Mouse (Mus musculus) intestine, embryonic 15.5 days (tissue): ENCODE measurements around the gene Gm11939. TPM values are rescaled to one million over a fixed set of nuclear protein-coding genes. Genes with fewer than 3 reads are reported as not detected.

Source experiments
- ATAC-seq: fragments of 200-750 bp; cut with Nextera tagmentation; 2 replicates; pipeline ENCODE4 v1.8.0; 2017; ENCODE audit warnings: moderate TSS enrichment, moderate library complexity
- H3K27ac ChIP-seq: fragments of 300-500 bp; sonication (generic); 2 replicates; pipeline ENCODE4 v1.5.1; 2015; ENCODE audit warnings: mild to moderate bottlenecking, inconsistent platforms
- H3K27me3 ChIP-seq: fragments of 300-500 bp; sonication (generic); replicated peaks from 2 replicates; pipeline ENCODE4 v1.6.1; 2015; ENCODE audit warnings: inconsistent platforms
- H3K36me3 ChIP-seq: fragments of 300-500 bp; sonication (generic); 2 replicates; pipeline ENCODE4 v1.6.1; 2015; ENCODE audit warnings: inconsistent platforms
- H3K4me1 ChIP-seq: fragments of 300-500 bp; sonication (generic); replicated peaks from 2 replicates; pipeline ENCODE4 v1.6.1; 2015; ENCODE audit warnings: inconsistent platforms
- H3K4me2 ChIP-seq: fragments of 300-500 bp; sonication (generic); replicated peaks from 2 replicates; pipeline ENCODE4 v1.6.1; 2015; ENCODE audit warnings: mild to moderate bottlenecking, inconsistent platforms
- H3K4me3 ChIP-seq: fragments of 300-500 bp; sonication (generic); replicated peaks from 2 replicates; pipeline ENCODE4 v1.5.1; 2015; ENCODE audit warnings: inconsistent platforms
- H3K9ac ChIP-seq: fragments of 300-500 bp; sonication (generic); 2 replicates; pipeline ENCODE4 v1.6.1; 2015; ENCODE audit warnings: inconsistent platforms
- H3K9me3 ChIP-seq: fragments of 300-500 bp; sonication (generic); 2 replicates; pipeline ENCODE4 v1.6.1; 2016; ENCODE audit warnings: inconsistent platforms
- WGBS: fragments of 180-500 bp; shearing (Covaris S2); methylation state at CpG from one replicate; pipeline ENCODE4 v1.1.7; 2015; 5-methylcytosine and 5-hydroxymethylcytosine counted together
- polyA plus RNA-seq: library from polyadenylated mRNA; unstranded; fragments of >200 nt; fragmentation: Nextera tagmentation; extraction: Ambion mirVana; gene quantifications from 2 replicates; pipeline ENCODE4 v1.2.1, GENCODE M21; 2015

Gene Gm11939
- polyA plus RNA-seq, 1 experiment from 2014 or later: not detected

DNA sequence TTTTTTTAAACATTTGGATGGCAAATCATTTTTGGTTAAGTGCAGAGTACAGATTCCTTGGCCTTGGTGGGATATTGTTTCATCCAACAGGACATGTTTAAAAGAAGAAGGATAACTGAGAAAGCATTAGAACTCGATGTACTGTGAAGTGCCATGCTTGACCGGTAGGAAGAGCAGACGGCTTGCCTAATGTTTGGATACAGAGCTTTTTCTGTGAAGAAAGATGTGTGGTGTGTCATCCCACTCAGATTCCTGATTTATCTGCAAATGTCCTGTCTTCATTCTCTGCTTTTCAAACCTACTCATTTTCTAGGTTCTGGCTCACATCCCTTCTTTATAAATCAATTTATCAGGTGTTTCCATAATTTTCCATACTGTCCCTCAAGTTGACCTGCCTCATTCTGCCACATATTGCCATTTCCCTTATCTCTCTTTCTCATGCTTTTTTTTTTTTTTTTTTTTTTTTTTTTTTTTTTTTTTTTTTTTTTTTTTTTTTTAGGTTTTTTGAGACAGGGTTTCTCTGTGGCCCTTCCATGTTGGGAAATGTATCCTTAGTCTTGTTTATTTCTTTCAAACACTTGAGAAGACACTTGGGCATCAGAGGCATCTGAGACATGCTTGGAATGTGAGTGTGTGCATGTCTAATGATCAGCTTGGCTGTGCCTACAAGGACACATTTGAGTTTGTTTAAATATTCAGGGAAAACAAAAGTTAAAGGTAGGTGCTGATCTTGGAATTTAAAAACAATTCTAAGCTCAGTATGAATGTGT is 1.1 kb downstream of the Gm11939 start:
- Histone ChIP-seq H3K36me3 (no peaks in the 10 kb centered on the region), H3K9ac (no peak overlapping the region), H3K9me3 (no peaks in the 10 kb centered on the region), H3K4me3 (no peak overlapping the region), H3K27me3 (no peaks in the 10 kb centered on the region), H3K4me1 (no peaks in the 10 kb centered on the region), H3K4me2 (no peak overlapping the region), H3K27ac (no peak overlapping the region)
- WGBS: 56% methylated on average over 3 of the region's 3 CpGs
- no peak for ATAC-seq

DNA sequence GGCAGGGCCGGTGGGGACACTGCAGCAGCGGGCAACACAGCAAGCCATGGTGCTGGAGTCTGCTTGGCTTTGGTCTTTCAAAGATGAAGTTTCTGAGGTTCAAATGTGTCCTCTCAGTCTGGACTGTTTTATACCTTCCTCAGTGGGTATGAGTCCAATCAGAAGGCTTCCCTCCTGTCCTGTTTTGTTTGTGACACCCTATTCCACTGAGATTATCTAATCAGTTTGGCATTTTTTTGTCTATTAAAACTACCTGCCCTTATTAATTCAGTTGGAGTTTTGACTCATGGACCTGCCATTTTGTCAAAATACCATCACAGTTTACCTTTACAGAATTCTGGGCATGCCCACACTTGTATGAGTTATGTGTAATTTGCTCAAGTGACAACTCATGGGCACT is 2.5 kb downstream of the Gm11939 start, which contains the start of gene Krtap3-2:
TSS of gene Krtap3-2 (minus strand) at position 101 of the 400 bp plus-strand sequence.
- H3K27ac ChIP-seq: no peak within 1 kb of the TSS
- no peak within 1 kb of the TSS for H3K4me3 ChIP-seq
- 92% methylated on average over 2 of the region's 2 CpGs for WGBS
- no peaks in the 10 kb centered on the region for H3K4me1 ChIP-seq
- H3K9ac ChIP-seq: no peak within 1 kb of the TSS
- no peaks in the 10 kb centered on the region for H3K9me3 ChIP-seq
- no peak within 1 kb of the TSS for H3K4me2 ChIP-seq
- ATAC-seq: no peak
- H3K27me3 ChIP-seq: no peaks in the 10 kb centered on the region
- H3K36me3 ChIP-seq: no peaks in the 10 kb centered on the region

DNA sequence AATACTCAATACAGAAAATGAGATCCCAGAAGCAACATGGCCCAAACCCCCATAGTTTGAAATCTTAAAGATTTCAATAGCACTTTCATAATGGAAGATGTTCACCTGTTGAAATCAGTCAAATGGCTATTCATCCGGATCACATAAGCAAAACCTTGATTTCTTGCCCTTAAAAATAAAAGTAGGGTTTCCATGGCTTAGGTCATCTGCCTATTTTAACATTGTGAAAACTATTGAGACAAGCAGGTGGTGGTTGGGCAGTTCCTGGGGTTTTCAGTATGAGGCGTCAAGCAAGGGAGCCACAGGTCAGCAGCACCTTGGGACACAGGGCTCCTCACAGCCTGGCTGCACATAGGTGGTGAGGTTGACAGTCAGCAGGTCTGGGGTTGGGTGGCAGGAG is 3.1 kb downstream of the Gm11939 start:
- 88% methylated on average over 2 of the region's 2 CpGs for WGBS
- no peak overlapping the region for H3K4me3 ChIP-seq
- H3K27ac ChIP-seq: no peak overlapping the region
- no peaks in the 10 kb centered on the region for H3K27me3 ChIP-seq
- H3K4me1 ChIP-seq: no peaks in the 10 kb centered on the region
- no peak overlapping the region for H3K9ac ChIP-seq
- no peaks in the 10 kb centered on the region for H3K9me3 ChIP-seq
- ATAC-seq: no peak
- no peaks in the 10 kb centered on the region for H3K36me3 ChIP-seq
- no peak overlapping the region for H3K4me2 ChIP-seq

DNA sequence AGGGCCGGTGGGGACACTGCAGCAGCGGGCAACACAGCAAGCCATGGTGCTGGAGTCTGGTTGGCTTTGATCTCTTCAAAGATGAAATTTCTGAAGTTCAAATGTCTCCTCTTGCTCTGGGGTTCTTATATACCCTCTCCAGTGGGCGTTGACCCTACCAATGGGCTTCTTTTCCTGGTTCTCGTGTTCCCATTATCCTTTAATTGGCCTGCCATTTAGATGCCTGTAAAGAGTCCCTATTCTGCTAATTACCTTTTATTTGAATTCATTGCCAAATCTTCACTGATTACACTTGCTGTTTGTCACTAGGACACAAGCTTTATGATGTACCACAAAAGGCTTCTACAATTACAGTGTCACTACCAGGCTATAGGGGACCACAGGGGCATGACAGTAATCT is 8.5 kb downstream of the Gm11939 start, which contains the start of gene Krtap3-3:
TSS of gene Krtap3-3 (minus strand) at position 101 of the 400 bp plus-strand sequence.
- Histone ChIP-seq H3K4me2 (no peak within 1 kb of the TSS), H3K9ac (no peak within 1 kb of the TSS), H3K36me3 (no peaks in the 10 kb centered on the region), H3K27ac (no peak within 1 kb of the TSS), H3K27me3 (no peaks in the 10 kb centered on the region), H3K9me3 (no peaks in the 10 kb centered on the region), H3K4me3 (no peak within 1 kb of the TSS), H3K4me1 (no peaks in the 10 kb centered on the region)
- no peak for ATAC-seq
- 74% methylated on average over 4 of the region's 4 CpGs for WGBS

DNA sequence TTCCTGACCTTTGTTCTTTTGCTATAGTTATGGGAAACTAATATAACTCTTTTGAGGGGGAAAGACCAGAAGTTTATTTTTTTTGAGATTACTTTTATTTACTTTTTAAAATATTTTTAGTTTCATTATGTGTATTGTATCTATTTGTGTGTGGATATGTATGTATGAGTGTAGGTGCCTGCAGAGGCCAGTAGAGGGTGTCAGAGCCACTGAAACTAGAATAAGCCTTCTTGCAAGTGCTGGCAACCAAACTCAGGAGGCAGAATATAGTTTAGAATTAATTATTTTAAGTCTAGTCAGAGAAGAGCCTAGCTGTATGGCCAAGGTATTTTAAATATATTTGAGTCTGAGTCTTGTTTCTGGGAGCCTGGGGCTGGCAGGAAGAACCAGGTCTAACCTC is 11.4 kb downstream of the Gm11939 start:
- H3K9ac ChIP-seq: no peak overlapping the region
- H3K36me3 ChIP-seq: no peaks in the 10 kb centered on the region
- ATAC-seq: no peak
- H3K4me3 ChIP-seq: no peak overlapping the region
- no peak overlapping the region for H3K4me2 ChIP-seq
- H3K27me3 ChIP-seq: no peaks in the 10 kb centered on the region
- H3K4me1 ChIP-seq: no peaks in the 10 kb centered on the region
- no peaks in the 10 kb centered on the region for H3K9me3 ChIP-seq
- no peak overlapping the region for H3K27ac ChIP-seq

DNA sequence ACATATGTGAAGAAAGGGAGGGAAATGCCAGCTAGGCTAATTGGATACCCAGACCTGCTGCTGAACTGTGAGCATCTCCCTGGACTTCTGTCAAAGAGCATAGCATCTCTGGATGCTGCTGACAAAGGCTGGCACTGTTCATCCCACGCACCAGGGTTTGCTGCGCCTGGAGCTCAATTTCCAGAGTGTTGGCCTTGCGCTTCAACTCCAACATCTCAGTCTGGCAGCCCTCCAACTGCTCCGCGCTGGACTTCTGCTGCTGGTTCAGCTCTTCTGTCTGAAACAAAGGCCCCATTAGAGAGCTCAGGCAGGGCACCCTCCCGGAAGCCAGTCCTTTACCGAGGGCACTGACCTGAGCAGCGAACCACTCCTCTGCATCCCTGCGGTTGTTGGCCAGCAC is 19.5 kb downstream of the Gm11939 start:
- Histone ChIP-seq H3K4me2 (no peak overlapping the region), H3K36me3 (no peaks in the 10 kb centered on the region), H3K4me3 (no peak overlapping the region), H3K27ac (no peak overlapping the region), H3K4me1 (no peaks in the 10 kb centered on the region), H3K27me3 (no peaks in the 10 kb centered on the region), H3K9me3 (no peaks in the 10 kb centered on the region), H3K9ac (no peak overlapping the region)
- ATAC-seq: no peak
- WGBS: 62% methylated on average over 9 of the region's 9 CpGs

DNA sequence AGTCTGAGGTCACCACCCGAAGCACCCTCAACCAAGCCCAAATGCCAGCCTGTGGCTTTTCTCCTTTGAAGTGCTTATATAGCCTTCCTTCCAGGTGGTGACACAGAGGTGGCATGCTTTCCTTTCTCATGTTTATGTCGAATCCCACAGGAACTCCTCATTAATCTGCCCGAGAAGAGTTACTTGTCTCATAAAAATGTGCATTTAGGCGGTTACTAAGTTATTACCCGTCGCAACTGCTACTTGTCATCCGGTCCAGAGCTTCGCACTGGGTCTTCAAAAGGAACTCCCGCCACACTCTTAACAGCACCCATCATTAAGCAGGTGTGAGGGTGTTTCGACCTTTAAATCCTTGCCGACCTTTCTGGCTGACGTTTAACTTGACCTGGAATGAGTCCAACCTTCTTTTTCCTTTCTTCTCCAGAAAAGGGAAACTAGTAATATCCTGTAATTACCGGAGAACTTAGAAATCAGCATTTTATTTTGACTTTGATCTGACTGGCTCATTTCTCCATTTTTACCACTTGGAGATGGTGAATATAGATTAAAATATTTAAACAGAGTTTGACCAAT is 37.9 kb downstream of the Gm11939 start, which contains the start of gene Krt39:
TSS of gene Krt39 (minus strand) at position 51 of the 573 bp plus-strand sequence.
- Histone ChIP-seq H3K4me1 (no peaks in the 10 kb centered on the region), H3K27ac (no peak within 1 kb of the TSS), H3K9ac (no peak within 1 kb of the TSS), H3K27me3 (no peaks in the 10 kb centered on the region), H3K4me2 (no peak within 1 kb of the TSS), H3K9me3 (no peaks in the 10 kb centered on the region), H3K4me3 (no peak within 1 kb of the TSS), H3K36me3 (no peaks in the 10 kb centered on the region)
- WGBS: 66% methylated on average over 13 of the region's 13 CpGs
- no peak for ATAC-seq

DNA sequence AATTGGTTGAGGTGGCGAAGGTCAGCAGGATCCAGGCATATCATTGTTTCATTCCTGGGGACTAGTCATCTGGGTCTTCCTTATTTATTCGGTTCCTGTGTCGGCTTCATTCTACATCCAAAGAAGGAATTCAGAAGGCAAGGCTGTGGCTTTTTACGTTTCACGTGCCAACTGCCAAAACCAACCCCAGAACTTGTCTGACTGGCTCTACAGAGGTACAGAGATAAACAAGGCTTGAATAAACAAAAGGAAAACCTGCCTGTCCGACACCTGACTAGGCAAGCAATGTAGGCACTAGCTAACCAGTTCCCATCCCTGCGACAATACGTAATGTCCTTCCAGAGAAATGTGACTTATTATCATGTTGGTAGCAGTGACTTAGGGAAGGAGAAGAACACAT is 45.2 kb downstream of the Gm11939 start:
- Histone ChIP-seq H3K9ac (no peak overlapping the region), H3K4me3 (no peak overlapping the region), H3K4me2 (no peak overlapping the region), H3K36me3 (no peaks in the 10 kb centered on the region), H3K9me3 (no peaks in the 10 kb centered on the region), H3K27ac (no peak overlapping the region), H3K27me3 (no peaks in the 10 kb centered on the region), H3K4me1 (no peaks in the 10 kb centered on the region)
- WGBS: 58% methylated on average over 8 of the region's 8 CpGs
- ATAC-seq: peak; percentile 58; the same call in 1 of the 2 replicates

Other genes with a start within 250 kb of the Gm11939 start
- not detected in 2 replicates for gene Krt25, start 236.5 kb downstream of the Gm11939 start, polyA plus RNA-seq
- gene Krt26, start 221.5 kb downstream of the Gm11939 start, polyA plus RNA-seq: 0.11 TPM in 1 of 2 replicates, not detected in the other
- not detected in 2 replicates for gene Krt27, start 208.4 kb downstream of the Gm11939 start, polyA plus RNA-seq
- gene Krt28, start 184.6 kb downstream of the Gm11939 start, polyA plus RNA-seq: 0.09 TPM in 1 of 2 replicates, not detected in the other
- 18.3 and 21.2 TPM in 2 replicates for gene Krt10, start 170.1 kb downstream of the Gm11939 start, polyA plus RNA-seq
- gene Krt12, start 137.2 kb downstream of the Gm11939 start, polyA plus RNA-seq: not detected in 2 replicates
- gene Krt20, start 121.3 kb downstream of the Gm11939 start, polyA plus RNA-seq: 64.3 and 72.9 TPM in 2 replicates
- 12.2 and 13.1 TPM in 2 replicates for gene Krt23, start 66.3 kb downstream of the Gm11939 start, polyA plus RNA-seq
- not detected in 2 replicates for gene Krt39, start 38.1 kb downstream of the Gm11939 start, polyA plus RNA-seq
- gene Krt40, start 16.3 kb downstream of the Gm11939 start, polyA plus RNA-seq: not detected in 2 replicates
- gene Krtap3-3, start 8.6 kb downstream of the Gm11939 start, polyA plus RNA-seq: not detected in 2 replicates
- gene Krtap3-2, start 2.6 kb downstream of the Gm11939 start, polyA plus RNA-seq: not detected in 2 replicates
- gene Krtap3-1, start 7.2 kb upstream of the Gm11939 start, polyA plus RNA-seq: 0.30 TPM in 1 of 2 replicates, not detected in the other
- not detected in 2 replicates for gene Krtap1-5, start 21.6 kb upstream of the Gm11939 start, polyA plus RNA-seq
- gene Krtap1-4, start 24.2 kb upstream of the Gm11939 start, polyA plus RNA-seq: not detected in 2 replicates
- not detected in 2 replicates for gene Krtap1-3, start 31.9 kb upstream of the Gm11939 start, polyA plus RNA-seq
- not detected in 2 replicates for gene Krtap9-3, start 38.6 kb upstream of the Gm11939 start, polyA plus RNA-seq
- not detected in 2 replicates for gene Gm11938, start 43.8 kb upstream of the Gm11939 start, polyA plus RNA-seq
- not detected in 2 replicates for gene Gm11937, start 50.7 kb upstream of the Gm11939 start, polyA plus RNA-seq
- gene Krtap2-4, start 55.4 kb upstream of the Gm11939 start, polyA plus RNA-seq: not detected in 2 replicates
- not detected in 2 replicates for gene Gm11562, start 61.0 kb upstream of the Gm11939 start, polyA plus RNA-seq
- gene Krtap4-1, start 68.8 kb upstream of the Gm11939 start, polyA plus RNA-seq: not detected in 2 replicates
- not detected in 2 replicates for gene Krtap4-2, start 75.6 kb upstream of the Gm11939 start, polyA plus RNA-seq
- gene Krtap4-7, start 84.6 kb upstream of the Gm11939 start, polyA plus RNA-seq: not detected in 2 replicates
- not detected in 2 replicates for gene Gm11555, start 90.8 kb upstream of the Gm11939 start, polyA plus RNA-seq
- not detected in 2 replicates for gene Gm11563, start 99.5 kb upstream of the Gm11939 start, polyA plus RNA-seq
- not detected in 2 replicates for gene Krtap4-6, start 106.5 kb upstream of the Gm11939 start, polyA plus RNA-seq
- not detected in 2 replicates for gene Gm14190, start 131.3 kb upstream of the Gm11939 start, polyA plus RNA-seq
- gene Gm14180, start 174.8 kb upstream of the Gm11939 start, polyA plus RNA-seq: not detected in 2 replicates
- gene Gm11595, start 213.4 kb upstream of the Gm11939 start, polyA plus RNA-seq: not detected in 2 replicates
- not detected in 2 replicates for gene Krtap4-8, start 221.2 kb upstream of the Gm11939 start, polyA plus RNA-seq
- not detected in 2 replicates for gene Krtap4-9, start 225.7 kb upstream of the Gm11939 start, polyA plus RNA-seq
- gene Gm11596, start 234.0 kb upstream of the Gm11939 start, polyA plus RNA-seq: not detected in 2 replicates
- not detected in 2 replicates for gene Gm11569, start 239.5 kb upstream of the Gm11939 start, polyA plus RNA-seq
- not detected in 2 replicates for gene Gm11554, start 245.0 kb upstream of the Gm11939 start, polyA plus RNA-seq